Mouse (Mus musculus): ENCODE data around the gene Tmco1. TPM values are rescaled to one million over a fixed set of nuclear protein-coding genes. Genes with fewer than 3 reads are reported as not detected.
A peak's percentile ranks its signal among the peaks of the same experiment; 100 is the strongest.

Gene Tmco1
- polyA plus RNA-seq, 1 experiment from 2014 or later, result 86.5 TPM

DNA sequence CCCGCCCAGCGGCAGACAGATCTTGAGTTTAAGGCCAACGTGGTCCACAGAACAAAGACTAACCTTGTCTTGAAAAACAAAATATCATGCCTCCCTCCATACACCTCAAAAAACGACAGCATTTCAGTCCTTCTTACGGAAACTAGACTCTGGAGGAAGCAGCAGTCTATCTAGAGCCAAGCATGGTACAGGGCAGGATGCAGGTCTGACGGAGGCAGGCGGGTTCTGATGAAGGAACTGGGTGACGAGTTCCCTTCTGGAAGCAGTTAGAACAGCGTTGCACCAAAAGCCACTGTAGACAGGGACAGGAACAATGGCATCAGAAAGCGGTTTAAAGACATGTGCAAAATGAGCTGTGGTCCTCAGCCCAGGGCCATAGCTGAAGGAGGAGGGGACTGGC is 28.1 kb upstream of the Tmco1 start:
- Histone ChIP-seq H3K4me1 (ENCODE audit: control insufficient read depth, insufficient read depth, low read length) (0 out of 2 replicates have a peak, but pooled peaks cover 3% of the 10 kb centered on the region), H3K27me3 (ENCODE audit: control insufficient read depth, insufficient read depth, low read length) (no peaks in the 10 kb centered on the region), H3K27ac (ENCODE audit: low read depth, low read length) (no peak overlapping the region), H3K36me3 (ENCODE audit: control insufficient read depth, insufficient read depth, low read length) (peaks cover 4% of the 10 kb centered on the region; the same call in 1 of the 2 replicates), H3K4me2 (replicated peaks; ENCODE audit: low read depth, low read length) (no peak overlapping the region), H3K9ac (ENCODE audit: low read depth, low read length) (no peak overlapping the region), H3K9me3 (ENCODE audit: control insufficient read depth, low read length) (no peaks in the 10 kb centered on the region), H3K4me3 (ENCODE audit: low read length) (no peak overlapping the region)
- no peak for ATAC-seq (ENCODE audit: low FRiP score, low TSS enrichment)
- WGBS, result 90% methylated on average over 10 of the region's 10 CpGs

DNA sequence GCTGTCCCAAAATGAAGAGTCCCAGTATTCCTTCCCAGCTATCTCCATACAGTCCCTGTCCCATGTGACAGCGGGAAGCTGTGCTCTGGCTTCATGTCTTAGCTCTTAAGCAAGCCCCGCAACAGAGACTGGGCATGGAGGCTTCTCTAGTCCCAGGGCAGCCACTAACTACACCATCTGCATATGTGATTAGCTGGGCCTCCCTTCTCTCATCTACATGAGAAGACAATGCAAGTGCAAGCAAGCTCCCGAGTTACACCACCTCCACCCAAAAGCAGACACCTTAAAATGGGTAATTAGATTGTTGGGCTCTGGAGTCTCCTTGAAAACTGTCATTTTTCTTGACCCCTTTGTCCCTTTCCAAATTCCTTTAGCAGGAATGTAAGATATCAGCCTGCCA is 26.1 kb upstream of the Tmco1 start:
- H3K4me3 ChIP-seq (ENCODE audit: low read length), result no peak overlapping the region
- no peaks in the 10 kb centered on the region for H3K9me3 ChIP-seq (ENCODE audit: control insufficient read depth, low read length)
- no peak overlapping the region for H3K9ac ChIP-seq (ENCODE audit: low read depth, low read length)
- no peak overlapping the region for H3K27ac ChIP-seq (ENCODE audit: low read depth, low read length)
- H3K36me3 ChIP-seq (ENCODE audit: control insufficient read depth, insufficient read depth, low read length), result peaks cover 4% of the 10 kb centered on the region; the same call in 1 of the 2 replicates
- no peak overlapping the region for H3K4me2 ChIP-seq (replicated peaks; ENCODE audit: low read depth, low read length)
- 72% methylated on average over 3 of the region's 3 CpGs for WGBS
- 0 out of 2 replicates have a peak, but pooled peaks cover 3% of the 10 kb centered on the region for H3K4me1 ChIP-seq (ENCODE audit: control insufficient read depth, insufficient read depth, low read length)
- no peak for ATAC-seq (ENCODE audit: low FRiP score, low TSS enrichment)
- no peaks in the 10 kb centered on the region for H3K27me3 ChIP-seq (ENCODE audit: control insufficient read depth, insufficient read depth, low read length)

DNA sequence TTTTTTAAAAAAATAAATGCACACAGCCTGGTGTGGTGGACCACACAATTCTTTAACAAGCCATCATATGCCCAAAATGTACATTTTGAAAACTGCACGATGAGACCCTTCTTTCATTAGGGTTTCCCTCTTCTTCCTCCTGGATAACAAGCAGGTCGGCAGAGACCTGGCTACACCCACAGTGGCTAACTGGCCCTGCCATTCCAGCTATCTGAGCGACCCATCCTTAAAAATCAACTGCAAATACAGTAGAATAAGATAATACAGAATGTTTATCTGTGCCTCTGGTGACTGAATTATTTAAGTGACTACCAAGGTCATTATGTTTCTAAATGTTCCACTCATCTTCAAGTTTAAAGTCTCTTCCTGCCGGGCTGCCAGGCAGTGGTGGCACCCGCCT is 25.4 kb upstream of the Tmco1 start:
- no peak overlapping the region for H3K27ac ChIP-seq (ENCODE audit: low read depth, low read length)
- no peak for ATAC-seq (ENCODE audit: low FRiP score, low TSS enrichment)
- 45% methylated on average over 5 of the region's 5 CpGs for WGBS
- H3K36me3 ChIP-seq (ENCODE audit: control insufficient read depth, insufficient read depth, low read length), result peaks cover 4% of the 10 kb centered on the region; the same call in 1 of the 2 replicates
- no peaks in the 10 kb centered on the region for H3K9me3 ChIP-seq (ENCODE audit: control insufficient read depth, low read length)
- H3K9ac ChIP-seq (ENCODE audit: low read depth, low read length), result peak overlapping the region; percentile 89; the same call in 1 of the 2 replicates
- H3K27me3 ChIP-seq (ENCODE audit: control insufficient read depth, insufficient read depth, low read length), result no peaks in the 10 kb centered on the region
- peak overlapping the region; percentile 91 for H3K4me3 ChIP-seq (ENCODE audit: low read length)
- H3K4me1 ChIP-seq (ENCODE audit: control insufficient read depth, insufficient read depth, low read length), result 0 out of 2 replicates have a peak, but pooled peaks cover 3% of the 10 kb centered on the region
- H3K4me2 ChIP-seq (replicated peaks; ENCODE audit: low read depth, low read length), result peak overlapping the region; percentile 76

DNA sequence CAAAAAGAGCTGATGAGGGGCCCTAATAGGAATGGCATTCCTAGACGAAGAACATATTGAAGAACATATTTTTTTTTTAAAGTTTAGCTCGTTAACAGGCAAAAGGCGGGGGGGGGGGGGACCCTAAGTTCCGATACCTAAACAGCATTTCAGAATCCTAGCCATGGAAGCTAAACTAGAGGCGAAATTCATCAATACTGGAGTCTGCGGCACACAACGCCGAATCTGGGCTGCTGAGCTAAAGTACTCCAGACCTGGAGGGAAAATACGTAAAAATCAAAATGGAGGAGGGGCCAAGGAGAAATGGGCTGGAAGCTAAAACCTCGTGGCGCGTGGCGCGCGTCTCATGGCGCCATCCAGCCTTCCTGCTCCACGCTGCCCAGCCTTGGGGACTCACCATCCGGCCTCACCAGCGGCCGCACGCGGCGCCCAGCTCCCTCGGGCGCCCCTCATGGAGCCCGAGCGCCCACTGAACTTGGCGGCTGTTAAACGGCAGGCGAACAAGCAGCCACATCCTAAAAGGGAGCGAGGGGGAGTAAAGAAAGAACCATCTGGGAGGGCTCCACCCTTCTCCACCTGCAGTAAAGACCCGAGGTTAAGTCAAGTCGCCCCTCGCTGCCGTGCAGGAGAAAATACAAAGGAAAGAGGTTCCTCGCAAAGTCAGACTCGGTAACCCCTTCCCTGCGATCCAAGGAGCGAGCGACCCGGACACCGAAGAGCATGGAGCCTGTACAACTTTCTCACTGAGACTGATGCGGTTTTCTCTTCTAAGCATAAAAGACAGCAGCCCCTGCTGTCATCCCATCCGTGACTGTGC is 24.5 kb upstream of the Tmco1 start:
- H3K4me1 ChIP-seq (ENCODE audit: control insufficient read depth, insufficient read depth, low read length), result 0 out of 2 replicates have a peak, but pooled peaks cover 3% of the 10 kb centered on the region
- H3K9ac ChIP-seq (ENCODE audit: low read depth, low read length), result peak overlapping the region; percentile 89
- ATAC-seq (ENCODE audit: low FRiP score, low TSS enrichment), result peak; percentile 48
- peak overlapping the region; percentile 91 for H3K4me3 ChIP-seq (ENCODE audit: low read length)
- under 1% methylated on average over 44 of the region's 44 CpGs for WGBS
- peaks cover 4% of the 10 kb centered on the region; the same call in 1 of the 2 replicates for H3K36me3 ChIP-seq (ENCODE audit: control insufficient read depth, insufficient read depth, low read length)
- H3K27ac ChIP-seq (ENCODE audit: low read depth, low read length), result peak overlapping the region; percentile 96
- H3K9me3 ChIP-seq (ENCODE audit: control insufficient read depth, low read length), result no peaks in the 10 kb centered on the region
- peak overlapping the region; percentile 76 for H3K4me2 ChIP-seq (replicated peaks; ENCODE audit: low read depth, low read length)
- H3K27me3 ChIP-seq (ENCODE audit: control insufficient read depth, insufficient read depth, low read length), result no peaks in the 10 kb centered on the region

DNA sequence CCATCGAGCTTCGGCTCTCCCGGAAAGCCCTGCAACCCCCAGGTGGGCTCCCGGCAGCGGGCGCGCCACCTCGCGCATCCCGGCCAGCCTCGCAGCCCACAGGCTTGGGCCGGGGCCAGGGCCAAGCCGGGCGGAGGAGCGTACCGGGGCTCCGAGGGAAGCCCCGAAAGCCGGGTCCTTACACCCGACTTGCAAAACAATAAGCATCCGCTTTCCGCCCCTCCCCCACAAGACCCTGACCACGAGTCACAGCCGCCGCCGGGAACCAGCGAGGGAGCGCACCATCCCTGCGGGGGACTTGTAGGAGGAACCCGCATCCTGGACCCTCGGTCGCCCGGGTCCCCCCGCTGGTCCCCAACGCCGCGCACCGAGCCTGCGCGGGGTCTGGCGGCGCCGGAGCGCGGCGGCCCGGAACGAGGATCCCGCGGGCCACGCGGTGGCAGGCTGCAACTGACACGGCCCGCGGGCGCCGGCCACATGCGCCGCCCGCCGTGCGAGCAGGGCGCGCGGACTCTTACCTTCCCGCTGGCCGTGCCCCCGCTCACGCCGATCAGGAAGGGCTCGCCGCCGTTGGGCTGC is 23.8 kb upstream of the Tmco1 start:
- H3K4me2 ChIP-seq (replicated peaks; ENCODE audit: low read depth, low read length), result peak overlapping the region; percentile 76
- H3K9ac ChIP-seq (ENCODE audit: low read depth, low read length), result peak overlapping the region; percentile 89
- H3K4me1 ChIP-seq (ENCODE audit: control insufficient read depth, insufficient read depth, low read length), result 0 out of 2 replicates have a peak, but pooled peaks cover 3% of the 10 kb centered on the region
- H3K27ac ChIP-seq (ENCODE audit: low read depth, low read length), result peak overlapping the region; percentile 96
- no peaks in the 10 kb centered on the region for H3K9me3 ChIP-seq (ENCODE audit: control insufficient read depth, low read length)
- H3K36me3 ChIP-seq (ENCODE audit: control insufficient read depth, insufficient read depth, low read length), result no peaks in the 10 kb centered on the region
- ATAC-seq (ENCODE audit: low FRiP score, low TSS enrichment), result peak; percentile 71
- H3K4me3 ChIP-seq (ENCODE audit: low read length), result peak overlapping the region; percentile 91
- under 1% methylated on average over 61 of the region's 73 CpGs for WGBS
- peaks cover 3% of the 10 kb centered on the region; the same call in 1 of the 2 replicates for H3K27me3 ChIP-seq (ENCODE audit: control insufficient read depth, insufficient read depth, low read length)

DNA sequence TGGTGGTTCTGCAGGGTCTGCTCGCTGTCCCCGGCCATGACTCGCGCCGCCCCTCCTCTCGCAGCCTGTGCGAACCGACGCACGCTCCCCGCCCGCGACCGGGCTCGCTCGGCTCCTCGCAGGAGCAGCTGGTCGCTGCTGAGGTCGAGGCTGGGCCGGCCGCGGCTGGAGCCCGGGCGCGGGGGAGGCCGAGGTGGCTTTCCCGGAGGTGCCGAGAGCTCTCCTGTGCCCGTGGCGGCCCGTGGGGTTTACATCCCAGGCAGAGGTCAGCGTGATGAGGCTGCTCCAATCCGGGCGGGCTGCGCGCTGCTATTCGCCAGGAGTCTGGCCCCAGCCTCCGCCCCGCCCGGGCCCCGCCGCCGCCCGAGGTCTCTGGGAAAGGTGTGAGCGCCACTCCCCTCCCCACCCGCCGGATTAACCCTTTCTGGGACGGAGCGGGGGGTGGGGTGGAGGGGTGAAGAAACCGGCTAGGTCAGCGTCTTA is 23.3 kb upstream of the Tmco1 start:
- Histone ChIP-seq H3K27ac (ENCODE audit: low read depth, low read length) (peak overlapping the region; percentile 96), H3K4me2 (replicated peaks; ENCODE audit: low read depth, low read length) (peak overlapping the region; percentile 76), H3K9ac (ENCODE audit: low read depth, low read length) (peak overlapping the region; percentile 89), H3K9me3 (ENCODE audit: control insufficient read depth, low read length) (no peaks in the 10 kb centered on the region), H3K27me3 (ENCODE audit: control insufficient read depth, insufficient read depth, low read length) (peaks cover 3% of the 10 kb centered on the region; the same call in 1 of the 2 replicates), H3K4me1 (ENCODE audit: control insufficient read depth, insufficient read depth, low read length) (peaks cover 7% of the 10 kb centered on the region; the same call in 1 of the 2 replicates), H3K36me3 (ENCODE audit: control insufficient read depth, insufficient read depth, low read length) (no peaks in the 10 kb centered on the region), H3K4me3 (ENCODE audit: low read length) (peak overlapping the region; percentile 91)
- peak; percentile 93 for ATAC-seq (ENCODE audit: low FRiP score, low TSS enrichment)
- under 1% methylated on average over 32 of the region's 51 CpGs for WGBS

DNA sequence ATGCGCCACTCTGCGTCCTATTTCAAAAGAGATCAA is 23.0 kb upstream of the Tmco1 start, which contains the start of gene Uck2:
Uck2 (minus strand) TSS at position 1 of the 36 bp plus-strand sequence.
- H3K9ac ChIP-seq (ENCODE audit: low read depth, low read length), result peak within 1 kb of the TSS; percentile 89
- 0% methylated on average over 2 of the region's 2 CpGs for WGBS
- peaks cover 3% of the 10 kb centered on the region; the same call in 1 of the 2 replicates for H3K27me3 ChIP-seq (ENCODE audit: control insufficient read depth, insufficient read depth, low read length)
- no peaks in the 10 kb centered on the region for H3K9me3 ChIP-seq (ENCODE audit: control insufficient read depth, low read length)
- peak within 1 kb of the TSS; percentile 96 for H3K27ac ChIP-seq (ENCODE audit: low read depth, low read length)
- H3K4me3 ChIP-seq (ENCODE audit: low read length), result peak within 1 kb of the TSS; percentile 91
- H3K4me1 ChIP-seq (ENCODE audit: control insufficient read depth, insufficient read depth, low read length), result peaks cover 8% of the 10 kb centered on the region; the same call in 1 of the 2 replicates
- peak within 1 kb of the TSS; percentile 76 for H3K4me2 ChIP-seq (replicated peaks; ENCODE audit: low read depth, low read length)
- no peaks in the 10 kb centered on the region for H3K36me3 ChIP-seq (ENCODE audit: control insufficient read depth, insufficient read depth, low read length)
- no peak for ATAC-seq (ENCODE audit: low FRiP score, low TSS enrichment)

DNA sequence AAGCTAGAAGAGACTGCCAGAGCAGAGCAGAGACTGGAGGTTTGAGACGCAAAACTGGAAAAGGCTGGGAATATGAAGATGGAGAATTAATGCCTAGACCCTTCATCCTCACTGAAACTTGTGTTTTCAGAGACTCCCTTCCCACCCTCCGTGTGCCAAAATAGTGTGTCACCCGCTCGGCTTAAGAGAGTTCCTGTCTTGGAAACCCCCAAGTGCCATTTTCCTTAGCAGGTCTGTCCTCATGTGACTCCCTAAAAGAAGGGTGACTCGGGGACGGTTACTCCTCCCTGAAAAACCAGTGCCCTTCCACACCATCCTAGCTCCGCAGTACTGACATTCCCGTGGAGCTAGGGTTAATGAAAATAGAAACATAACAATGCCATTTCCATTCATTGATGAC is 22.8 kb upstream of the Tmco1 start:
- H3K4me2 ChIP-seq (replicated peaks; ENCODE audit: low read depth, low read length), result peak overlapping the region; percentile 76
- 0% methylated on average over 8 of the region's 8 CpGs for WGBS
- H3K36me3 ChIP-seq (ENCODE audit: control insufficient read depth, insufficient read depth, low read length), result no peaks in the 10 kb centered on the region
- peak overlapping the region; percentile 96 for H3K27ac ChIP-seq (ENCODE audit: low read depth, low read length)
- H3K4me1 ChIP-seq (ENCODE audit: control insufficient read depth, insufficient read depth, low read length), result peaks cover 10% of the 10 kb centered on the region; the same call in 1 of the 2 replicates
- H3K27me3 ChIP-seq (ENCODE audit: control insufficient read depth, insufficient read depth, low read length), result peaks cover 3% of the 10 kb centered on the region; the same call in 1 of the 2 replicates
- H3K4me3 ChIP-seq (ENCODE audit: low read length), result peak overlapping the region; percentile 91
- H3K9ac ChIP-seq (ENCODE audit: low read depth, low read length), result peak overlapping the region; percentile 89; the same call in 1 of the 2 replicates
- ATAC-seq (ENCODE audit: low FRiP score, low TSS enrichment), result 0 out of 2 replicates have a peak, but pooled peaks have one; percentile 4
- no peaks in the 10 kb centered on the region for H3K9me3 ChIP-seq (ENCODE audit: control insufficient read depth, low read length)

DNA sequence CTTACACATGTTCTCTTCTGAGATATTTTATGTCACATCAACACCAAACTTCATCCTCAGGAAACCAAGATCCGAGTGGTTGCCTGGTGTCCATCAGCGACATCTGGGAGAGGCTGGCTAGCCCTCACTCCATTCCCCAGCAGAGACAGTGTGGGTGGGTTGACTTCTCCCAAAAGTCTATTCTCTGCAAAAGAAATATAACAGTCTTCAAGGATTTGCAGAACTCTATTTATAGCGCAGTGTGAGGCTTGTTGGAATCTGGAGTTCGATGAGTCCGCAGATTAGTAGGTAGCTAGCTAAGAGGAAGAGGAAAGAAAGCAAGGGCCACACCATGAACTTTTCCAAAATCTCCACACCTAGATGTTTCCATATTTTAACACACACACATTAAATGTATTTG is 21.0 kb upstream of the Tmco1 start:
- Histone ChIP-seq H3K27ac (ENCODE audit: low read depth, low read length) (no peak overlapping the region), H3K4me2 (replicated peaks; ENCODE audit: low read depth, low read length) (no peak overlapping the region), H3K9me3 (ENCODE audit: control insufficient read depth, low read length) (no peaks in the 10 kb centered on the region), H3K4me3 (ENCODE audit: low read length) (no peak overlapping the region), H3K4me1 (ENCODE audit: control insufficient read depth, insufficient read depth, low read length) (peaks cover 10% of the 10 kb centered on the region; the same call in 1 of the 2 replicates), H3K36me3 (ENCODE audit: control insufficient read depth, insufficient read depth, low read length) (no peaks in the 10 kb centered on the region), H3K27me3 (ENCODE audit: control insufficient read depth, insufficient read depth, low read length) (peaks cover 3% of the 10 kb centered on the region; the same call in 1 of the 2 replicates), H3K9ac (ENCODE audit: low read depth, low read length) (no peak overlapping the region)
- 88% methylated on average over 5 of the region's 5 CpGs for WGBS
- ATAC-seq (ENCODE audit: low FRiP score, low TSS enrichment), result no peak
